Mouse (Mus musculus) C2C12 (cell line): Measurements from ENCODE around the gene Rbm28. TPM values are rescaled to one million over a fixed set of nuclear protein-coding genes. Genes with fewer than 3 reads are reported as not detected.

Source experiments
- H3K27me3 ChIP-seq: one replicate; pipeline ENCODE4 v1.6.1; 2011; ENCODE audit not compliant: control insufficient read depth, insufficient read depth, insufficient read length
- H3K36me3 ChIP-seq: one replicate; pipeline ENCODE4 v1.6.1; 2011; ENCODE audit not compliant: control insufficient read depth, insufficient read depth
- H3K4me3 ChIP-seq: one replicate; pipeline ENCODE4 v1.5.1; 2011; ENCODE audit warnings: mild to moderate bottlenecking, control low read depth; ENCODE audit not compliant: poor library complexity, insufficient read depth, severe bottlenecking
- H3K79me2 ChIP-seq: one replicate; pipeline ENCODE4 v1.6.1; 2011; ENCODE audit not compliant: control insufficient read depth, insufficient read depth
- H3K79me3 ChIP-seq: one replicate; pipeline ENCODE4 v1.6.1; 2011; ENCODE audit warnings: low read depth, control low read depth
- H3ac ChIP-seq: one replicate; pipeline ENCODE3; 2011; ENCODE audit warnings: low read depth; ENCODE audit not compliant: control insufficient read depth, insufficient read length
- CEBPB ChIP-seq: IDR thresholded peaks from one replicate; pipeline ENCODE4 v1.6.1; 2011; ENCODE audit warnings: low read depth, mild to moderate bottlenecking, control low read depth, moderate library complexity
- CTCF ChIP-seq: IDR thresholded peaks from one replicate; pipeline ENCODE4 v1.5.1; 2011; ENCODE audit not compliant: control insufficient read depth, insufficient read depth, insufficient read length
- FOSL1 ChIP-seq: IDR thresholded peaks from one replicate; pipeline ENCODE4 v1.8.0; 2011; ENCODE audit warnings: mild to moderate bottlenecking, low read length; ENCODE audit not compliant: poor library complexity, insufficient read depth, severe bottlenecking
- MAX ChIP-seq: IDR thresholded peaks from one replicate; pipeline ENCODE4 v1.6.1; 2011; ENCODE audit warnings: mild to moderate bottlenecking, control low read depth
- MYOD1 ChIP-seq: IDR thresholded peaks from one replicate; pipeline ENCODE4 v1.6.1; 2011; ENCODE audit warnings: low read depth; ENCODE audit not compliant: control insufficient read depth, insufficient read length
- MYOG ChIP-seq: IDR thresholded peaks from one replicate; pipeline ENCODE4 v1.6.1; 2011; ENCODE audit not compliant: control insufficient read depth, insufficient read length; ENCODE audit errors: extremely low read depth
- USF1 ChIP-seq: IDR thresholded peaks from one replicate; pipeline ENCODE4 v1.6.1; 2011; ENCODE audit warnings: low read depth, mild to moderate bottlenecking, control low read depth, moderate library complexity
- polyA plus RNA-seq: library from polyadenylated mRNA; unstranded; fragments of >200 nt; fragmentation: generic; extraction: Trizol; gene quantifications from one replicate; pipeline ENCODE4 v1.2.1, GENCODE M21; 2012; ENCODE audit warnings: missing spikeins

The Rbm28 gene
- polyA plus RNA-seq, 1 experiment: 18.2 TPM

GRCm38 (mm10) chr6:29143608-29144007, 21.2 kb downstream of the Rbm28 start:
- no peaks in the 10 kb centered on the region for H3K79me3 ChIP-seq
- H3ac ChIP-seq: no peak overlapping the region
- H3K79me2 ChIP-seq: no peaks in the 10 kb centered on the region
- no peak overlapping the region for H3K4me3 ChIP-seq
- peak; percentile 13 for TF ChIP-seq CTCF
- TF ChIP-seq MYOG: no peak
- H3K36me3 ChIP-seq: peaks cover 55% of the 10 kb centered on the region
- H3K27me3 ChIP-seq: no peaks in the 10 kb centered on the region

GRCm38 (mm10) chr6:29137441-29137840, 27.4 kb downstream of the Rbm28 start:
- TF ChIP-seq CEBPB: no peak
- TF ChIP-seq CTCF: no peak
- H3ac ChIP-seq: no peak overlapping the region
- no peaks in the 10 kb centered on the region for H3K79me3 ChIP-seq
- no peaks in the 10 kb centered on the region for H3K79me2 ChIP-seq
- H3K36me3 ChIP-seq: peaks cover 56% of the 10 kb centered on the region
- H3K4me3 ChIP-seq: no peak overlapping the region
- no peaks in the 10 kb centered on the region for H3K27me3 ChIP-seq

- H3K4me3 ChIP-seq: no peak overlapping the region
- H3ac ChIP-seq: no peak overlapping the region
- peaks cover 36% of the 10 kb centered on the region for H3K36me3 ChIP-seq
- H3K79me3 ChIP-seq: no peaks in the 10 kb centered on the region
- no peaks in the 10 kb centered on the region for H3K27me3 ChIP-seq
- TF ChIP-seq CEBPB (no peak), USF1 (no peak), FOSL1 (no peak), CTCF (no peak), MAX (no peak)
- no peaks in the 10 kb centered on the region for H3K79me2 ChIP-seq
Observed at GRCm38 (mm10) chr6:29133100-29133499, 31.7 kb downstream of the Rbm28 start.

DNA sequence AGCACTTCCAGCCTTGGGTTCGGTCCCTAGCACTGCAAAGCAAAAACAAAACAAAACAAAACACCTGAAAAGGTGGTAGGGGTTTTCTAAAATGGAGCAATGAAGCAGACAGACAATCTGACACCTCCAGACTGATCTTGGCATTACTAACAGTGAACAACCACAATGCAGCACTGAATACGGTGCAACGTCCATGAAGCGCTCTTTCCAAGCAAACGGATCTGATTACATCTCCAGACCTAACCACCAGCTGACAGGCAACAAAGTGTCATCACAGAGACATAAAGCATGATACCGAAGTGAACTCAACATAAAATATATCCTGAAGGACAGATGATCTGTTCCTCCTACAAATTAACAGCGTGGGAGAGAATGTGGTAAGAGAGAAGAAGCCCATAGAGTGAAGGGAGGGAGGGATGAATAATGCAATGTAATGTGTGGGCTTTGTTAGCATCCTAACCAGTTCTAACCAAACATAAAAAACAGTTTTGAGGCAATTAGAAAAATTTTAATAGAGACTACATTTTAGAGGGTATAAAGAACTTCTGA, 37.9 kb downstream of the Rbm28 start:
- no peak overlapping the region for H3ac ChIP-seq
- H3K79me3 ChIP-seq: no peaks in the 10 kb centered on the region
- peaks cover 41% of the 10 kb centered on the region for H3K36me3 ChIP-seq
- no peaks in the 10 kb centered on the region for H3K27me3 ChIP-seq
- no peaks in the 10 kb centered on the region for H3K79me2 ChIP-seq
- TF ChIP-seq MAX (no peak), MYOD1 (no peak), USF1 (no peak), CTCF (no peak), FOSL1 (no peak), CEBPB (no peak), MYOG (no peak)
- H3K4me3 ChIP-seq: no peak overlapping the region

GRCm38 (mm10) chr6:29119990-29120389, 44.8 kb downstream of the Rbm28 start:
- no peaks in the 10 kb centered on the region for H3K27me3 ChIP-seq
- no peaks in the 10 kb centered on the region for H3K79me2 ChIP-seq
- no peak overlapping the region for H3K4me3 ChIP-seq
- H3K36me3 ChIP-seq: peaks cover 4% of the 10 kb centered on the region
- H3K79me3 ChIP-seq: no peaks in the 10 kb centered on the region
- H3ac ChIP-seq: no peak overlapping the region
- TF ChIP-seq MYOD1: no peak
- TF ChIP-seq MAX: no peak
- no peak for TF ChIP-seq CEBPB
- no peak for TF ChIP-seq CTCF
- TF ChIP-seq FOSL1: no peak
- TF ChIP-seq MYOG: no peak
- TF ChIP-seq USF1: no peak

DNA sequence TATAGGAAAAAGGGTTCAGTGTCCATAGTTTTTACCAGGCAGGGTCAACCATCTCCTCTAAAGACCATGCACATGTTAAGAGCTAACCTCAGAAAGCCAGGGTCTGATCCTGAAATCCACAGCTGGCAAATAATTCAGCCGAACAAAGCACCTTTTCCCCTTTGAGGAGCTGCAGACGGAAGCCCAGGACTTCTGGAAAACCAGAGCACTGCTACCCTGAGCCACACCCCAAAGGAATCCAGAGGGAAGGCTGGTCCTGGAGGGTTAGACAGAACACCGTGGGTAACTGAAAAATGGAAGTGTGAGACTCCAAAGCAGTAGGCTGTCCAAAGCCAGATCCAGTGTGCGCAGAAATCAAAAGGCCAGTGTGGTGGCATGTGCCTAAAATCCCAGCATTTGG, 45.8 kb downstream of the Rbm28 start:
- TF ChIP-seq CEBPB: no peak
- no peak for TF ChIP-seq MYOG
- no peak for TF ChIP-seq USF1
- TF ChIP-seq CTCF: no peak
- no peak for TF ChIP-seq FOSL1
- TF ChIP-seq MYOD1: no peak
- TF ChIP-seq MAX: no peak
- Histone ChIP-seq H3ac (no peak overlapping the region), H3K4me3 (no peak overlapping the region), H3K36me3 (no peaks in the 10 kb centered on the region), H3K79me2 (no peaks in the 10 kb centered on the region), H3K79me3 (no peaks in the 10 kb centered on the region), H3K27me3 (no peaks in the 10 kb centered on the region)
